Mouse (Mus musculus) forebrain, embryonic 10.5 days (tissue): Measurements from ENCODE around the gene C130050O18Rik. TPM values are rescaled to one million over a fixed set of nuclear protein-coding genes. Genes with fewer than 3 reads are reported as not detected.
A peak's percentile ranks its signal among the peaks of the same experiment; 100 is the strongest.

ENCODE experiments used
- DNase-seq: peaks from one replicate; pipeline ENCODE4 v3.0.0-alpha.2; 2017; ENCODE audit warnings: low spot score; ENCODE audit errors: extremely low spot score
- H3K27ac ChIP-seq: fragments of 300-500 bp; sonication (generic); 2 replicates; pipeline ENCODE4 v1.5.1; 2016; ENCODE audit warnings: mild to moderate bottlenecking
- H3K27me3 ChIP-seq: fragments of 300-500 bp; sonication (generic); 2 replicates; pipeline ENCODE4 v1.6.1; 2016; ENCODE audit warnings: mild to moderate bottlenecking; ENCODE audit not compliant: poor library complexity, severe bottlenecking
- H3K36me3 ChIP-seq: fragments of 300-500 bp; sonication (generic); replicated peaks from 2 replicates; pipeline ENCODE4 v1.6.1; 2016; ENCODE audit warnings: mild to moderate bottlenecking, moderate library complexity
- H3K4me1 ChIP-seq: fragments of 300-500 bp; sonication (generic); 2 replicates; pipeline ENCODE4 v1.6.1; 2016
- H3K4me3 ChIP-seq: fragments of 300-500 bp; sonication (generic); 2 replicates; pipeline ENCODE4 v1.5.1; 2016; ENCODE audit warnings: mild to moderate bottlenecking, moderate library complexity
- H3K9me3 ChIP-seq: fragments of 300-500 bp; sonication (generic); 2 replicates; pipeline ENCODE4 v1.6.1; 2016; ENCODE audit warnings: mild to moderate bottlenecking, moderate library complexity
- WGBS: fragments of 180-500 bp; shearing (Covaris S2); methylation state at CpG from one replicate; pipeline ENCODE4 v1.1.7; 2016; 5-methylcytosine and 5-hydroxymethylcytosine counted together
- microRNA counts: library from miRNA; unstranded; fragments of <30 nt; microRNA quantifications from one replicate; lab custom pipeline; 2017
- microRNA-seq: library from miRNA; unstranded; fragments of <30 nt; microRNA quantifications from one replicate; pipeline ENCODE4, GENCODE M21; 2017
- polyA plus RNA-seq: library from polyadenylated mRNA; unstranded; fragments of >200 nt; fragmentation: Nextera tagmentation; extraction: Ambion mirVana; gene quantifications from 2 replicates; pipeline ENCODE4 v1.2.1, GENCODE M21; 2016

Gene C130050O18Rik
- polyA plus RNA-seq, 1 experiment from 2014 or later, result 0.15 TPM

DNA sequence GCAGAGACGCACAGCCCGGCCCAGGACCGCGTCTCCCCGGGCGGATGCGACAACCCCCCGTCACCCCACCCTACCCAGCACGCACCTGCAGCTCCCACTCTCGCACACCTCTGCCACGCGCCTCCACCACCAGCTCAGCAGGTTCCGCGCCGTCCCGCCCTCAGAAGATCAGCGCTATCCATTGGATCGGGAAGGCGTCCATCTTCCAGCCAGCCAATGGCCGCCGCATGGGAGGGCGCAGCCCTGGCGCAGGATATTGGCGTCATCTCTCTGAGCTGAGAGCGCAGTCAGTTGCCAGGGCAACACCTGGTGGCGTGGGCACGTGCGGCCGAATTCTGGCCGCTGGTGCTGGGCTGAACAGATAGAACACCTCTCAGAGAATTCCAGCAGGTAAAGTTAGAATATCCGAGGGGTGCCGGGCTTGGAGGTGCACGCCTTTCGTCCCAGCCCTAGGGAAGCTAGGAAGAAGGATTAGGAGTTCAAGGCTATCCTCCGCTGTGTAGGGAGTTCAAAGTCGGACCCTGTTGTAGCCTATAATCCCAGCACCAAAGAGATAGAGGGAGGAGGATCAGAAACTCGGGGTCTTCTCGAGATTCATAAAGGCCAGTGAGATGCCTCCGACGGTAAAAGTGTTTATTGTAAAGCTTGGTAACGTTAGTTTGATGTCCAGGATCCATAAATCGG, 55.4 kb downstream of the C130050O18Rik start, which contains the start of gene 3110082I17Rik:
TSS of gene 3110082I17Rik (minus strand) at position 144 of the 684 bp plus-strand sequence.
- H3K9me3 ChIP-seq, result no peaks in the 10 kb centered on the region
- peak within 1 kb of the TSS; percentile 83 for H3K27ac ChIP-seq
- 3% methylated on average over 42 of the region's 42 CpGs for whole genome bisulfite sequencing
- no peaks in the 10 kb centered on the region for H3K27me3 ChIP-seq
- H3K4me1 ChIP-seq, result peaks cover 24% of the 10 kb centered on the region
- peak within 1 kb of the TSS; percentile 84 for H3K4me3 ChIP-seq
- DNase-seq, result peak; percentile 97
- peaks cover 20% of the 10 kb centered on the region for H3K36me3 ChIP-seq

GRCm38 (mm10) chr5:139464874-139465273, 59.8 kb downstream of the C130050O18Rik start:
- H3K27me3 ChIP-seq, result no peaks in the 10 kb centered on the region
- WGBS, result 83% methylated on average over 4 of the region's 4 CpGs
- H3K36me3 ChIP-seq, result 0 out of 2 replicates have a peak, but pooled peaks cover 2% of the 10 kb centered on the region
- H3K27ac ChIP-seq, result no peak overlapping the region
- DNase-seq, result no peak
- no peak overlapping the region for H3K4me3 ChIP-seq
- H3K4me1 ChIP-seq, result peaks cover 10% of the 10 kb centered on the region
- H3K9me3 ChIP-seq, result no peaks in the 10 kb centered on the region

MicroRNA genes within 50 kb of the gene (microRNA counts, 519-probe panel; counts per million panel counts)
- microRNA mmu-miR-339-3p (lab: Ali Mortazavi, UCI), result 341 counts per million, percentile 65 among the panel's probes with 10 or more counts
- 341 counts per million, percentile 65 among the panel's probes with 10 or more counts for microRNA mmu-miR-339-5p (lab: Ali Mortazavi, UCI)

Small RNA genes within 50 kb of the gene (microRNA-seq; reads per million reads assigned to microRNA genes)
- gene Mir339, result 795 reads per million, percentile 72 among the genes with 10 or more reads in this experiment

Other genes with a start within 250 kb of the C130050O18Rik start
- gene Sun1, start 204.6 kb upstream of the C130050O18Rik start, polyA plus RNA-seq, result 52.9 and 53.8 TPM in 2 replicates
- gene Get4, start 153.0 kb upstream of the C130050O18Rik start, polyA plus RNA-seq, result 187 and 188 TPM in 2 replicates
- 0.27 and 0.49 TPM in 2 replicates for gene Adap1, start 79.7 kb upstream of the C130050O18Rik start, polyA plus RNA-seq
- 119 and 120 TPM in 2 replicates for gene Cox19, start 53.9 kb upstream of the C130050O18Rik start, polyA plus RNA-seq
- not detected in 2 replicates for gene Cyp2w1, start 52.7 kb upstream of the C130050O18Rik start, polyA plus RNA-seq
- gene Gpr146, start 27.6 kb upstream of the C130050O18Rik start, polyA plus RNA-seq, result 1.6 and 1.8 TPM in 2 replicates
- 0.44 and 0.50 TPM in 2 replicates for gene Gper1, start 17.9 kb downstream of the C130050O18Rik start, polyA plus RNA-seq
- 69.4 and 70.5 TPM in 2 replicates for gene 3110082I17Rik, start 55.2 kb downstream of the C130050O18Rik start, polyA plus RNA-seq
- 9.6 and 10.2 TPM in 2 replicates for gene Zfand2a, start 79.3 kb downstream of the C130050O18Rik start, polyA plus RNA-seq
- 7.7 and 9.4 TPM in 2 replicates for gene Uncx, start 138.2 kb downstream of the C130050O18Rik start, polyA plus RNA-seq